Mouse (Mus musculus): ENCODE measurements around the gene Crip1. TPM values are rescaled to one million over a fixed set of nuclear protein-coding genes. Genes with fewer than 3 reads are reported as not detected.

Crip1 gene
- polyA plus RNA-seq, 1 experiment from 2014 or later, result 80.0 TPM

GRCm38 (mm10) chr12:113107431-113108124 lies 38.5 kb upstream of the Crip1 start:
- Histone ChIP-seq H3K4me1 (peaks cover 21% of the 10 kb centered on the region), H3K27ac (replicated peaks) (no peak overlapping the region), H3K27me3 (ENCODE audit: low read depth, poor library complexity, severe bottlenecking) (no peaks in the 10 kb centered on the region), H3K9me3 (replicated peaks) (0 out of 2 replicates have a peak, but pooled peaks cover 8% of the 10 kb centered on the region), H3K4me3 (no peak overlapping the region), H3K36me3 (peaks cover 65% of the 10 kb centered on the region)
- WGBS, result 91% methylated on average over 4 of the region's 4 CpGs
- DNase-seq (ENCODE audit: low spot score), result no peak

GRCm38 (mm10) chr12:113108528-113109283 lies 37.4 kb upstream of the Crip1 start:
- no peak overlapping the region for H3K27ac ChIP-seq (replicated peaks)
- peaks cover 65% of the 10 kb centered on the region for H3K36me3 ChIP-seq
- WGBS, result 86% methylated on average over 17 of the region's 17 CpGs
- H3K9me3 ChIP-seq (replicated peaks), result 0 out of 2 replicates have a peak, but pooled peaks cover 8% of the 10 kb centered on the region
- H3K4me1 ChIP-seq, result peaks cover 11% of the 10 kb centered on the region
- DNase-seq (ENCODE audit: low spot score), result no peak
- H3K4me3 ChIP-seq, result no peak overlapping the region
- no peaks in the 10 kb centered on the region for H3K27me3 ChIP-seq (ENCODE audit: low read depth, poor library complexity, severe bottlenecking)

- Histone ChIP-seq H3K4me3 (no peak overlapping the region), H3K4me1 (peaks cover 3% of the 10 kb centered on the region; the same call in 1 of the 2 replicates), H3K36me3 (peaks cover 65% of the 10 kb centered on the region), H3K9me3 (replicated peaks) (0 out of 2 replicates have a peak, but pooled peaks cover 8% of the 10 kb centered on the region), H3K27me3 (ENCODE audit: low read depth, poor library complexity, severe bottlenecking) (no peaks in the 10 kb centered on the region), H3K27ac (replicated peaks) (no peak overlapping the region)
- WGBS, result 93% methylated on average over 10 of the region's 10 CpGs
- DNase-seq (ENCODE audit: low spot score), result no peak
Observed at GRCm38 (mm10) chr12:113109801-113110200, 36.3 kb upstream of the Crip1 start.

GRCm38 (mm10) chr12:113114141-113114540 lies 32.0 kb upstream of the Crip1 start:
- Histone ChIP-seq H3K27ac (replicated peaks) (no peak overlapping the region), H3K4me1 (peaks cover 3% of the 10 kb centered on the region; the same call in 1 of the 2 replicates), H3K27me3 (ENCODE audit: low read depth, poor library complexity, severe bottlenecking) (no peaks in the 10 kb centered on the region), H3K4me3 (no peak overlapping the region), H3K36me3 (peaks cover 79% of the 10 kb centered on the region), H3K9me3 (replicated peaks) (no peaks in the 10 kb centered on the region)
- no peak for DNase-seq (ENCODE audit: low spot score)
- 94% methylated on average over 4 of the region's 4 CpGs for WGBS

- 88% methylated on average over 16 of the region's 16 CpGs for WGBS
- Histone ChIP-seq H3K9me3 (replicated peaks) (no peaks in the 10 kb centered on the region), H3K36me3 (peaks cover 86% of the 10 kb centered on the region), H3K27ac (replicated peaks) (no peak overlapping the region), H3K4me1 (peaks cover 3% of the 10 kb centered on the region; the same call in 1 of the 2 replicates), H3K27me3 (ENCODE audit: low read depth, poor library complexity, severe bottlenecking) (no peaks in the 10 kb centered on the region), H3K4me3 (no peak overlapping the region)
- no peak for DNase-seq (ENCODE audit: low spot score)
Observed at GRCm38 (mm10) chr12:113114856-113115538, 31.1 kb upstream of the Crip1 start.

- DNase-seq (ENCODE audit: low spot score), result peak; percentile 77
- no peak overlapping the region for H3K27ac ChIP-seq (replicated peaks)
- H3K9me3 ChIP-seq (replicated peaks), result no peaks in the 10 kb centered on the region
- H3K4me1 ChIP-seq, result no peaks in the 10 kb centered on the region
- no peaks in the 10 kb centered on the region for H3K27me3 ChIP-seq (ENCODE audit: low read depth, poor library complexity, severe bottlenecking)
- WGBS, result 88% methylated on average over 20 of the region's 20 CpGs
- H3K4me3 ChIP-seq, result no peak overlapping the region
- peaks cover 98% of the 10 kb centered on the region for H3K36me3 ChIP-seq
Observed at GRCm38 (mm10) chr12:113119516-113120410, 26.4 kb upstream of the Crip1 start.

GRCm38 (mm10) chr12:113124726-113125125 lies 21.4 kb upstream of the Crip1 start:
- 91% methylated on average over 6 of the region's 6 CpGs for WGBS
- H3K4me1 ChIP-seq, result no peaks in the 10 kb centered on the region
- no peaks in the 10 kb centered on the region for H3K9me3 ChIP-seq (replicated peaks)
- no peak overlapping the region for H3K27ac ChIP-seq (replicated peaks)
- DNase-seq (ENCODE audit: low spot score), result no peak
- H3K27me3 ChIP-seq (ENCODE audit: low read depth, poor library complexity, severe bottlenecking), result no peaks in the 10 kb centered on the region
- H3K4me3 ChIP-seq, result no peak overlapping the region
- peaks cover 100% of the 10 kb centered on the region for H3K36me3 ChIP-seq

- no peak for DNase-seq (ENCODE audit: low spot score)
- Histone ChIP-seq H3K27ac (replicated peaks) (no peak overlapping the region), H3K36me3 (peaks cover 100% of the 10 kb centered on the region), H3K27me3 (ENCODE audit: low read depth, poor library complexity, severe bottlenecking) (no peaks in the 10 kb centered on the region), H3K4me3 (no peak overlapping the region), H3K9me3 (replicated peaks) (no peaks in the 10 kb centered on the region), H3K4me1 (no peaks in the 10 kb centered on the region)
- WGBS, result 96% methylated on average over 8 of the region's 8 CpGs
Observed at GRCm38 (mm10) chr12:113130732-113131131, 15.4 kb upstream of the Crip1 start.

- WGBS, result 97% methylated on average over 14 of the region's 14 CpGs
- H3K27me3 ChIP-seq (ENCODE audit: low read depth, poor library complexity, severe bottlenecking), result no peaks in the 10 kb centered on the region
- no peak for DNase-seq (ENCODE audit: low spot score)
- peaks cover 100% of the 10 kb centered on the region for H3K36me3 ChIP-seq
- H3K27ac ChIP-seq (replicated peaks), result no peak overlapping the region
- H3K4me3 ChIP-seq, result no peak overlapping the region
- no peaks in the 10 kb centered on the region for H3K4me1 ChIP-seq
- no peaks in the 10 kb centered on the region for H3K9me3 ChIP-seq (replicated peaks)
Observed at GRCm38 (mm10) chr12:113131601-113132000, 14.5 kb upstream of the Crip1 start.

- no peak overlapping the region for H3K4me3 ChIP-seq
- no peaks in the 10 kb centered on the region for H3K9me3 ChIP-seq (replicated peaks)
- H3K27me3 ChIP-seq (ENCODE audit: low read depth, poor library complexity, severe bottlenecking), result no peaks in the 10 kb centered on the region
- peaks cover 4% of the 10 kb centered on the region; the same call in 1 of the 2 replicates for H3K4me1 ChIP-seq
- no peak overlapping the region for H3K27ac ChIP-seq (replicated peaks)
- DNase-seq (ENCODE audit: low spot score), result no peak
- H3K36me3 ChIP-seq, result peaks cover 100% of the 10 kb centered on the region
- 91% methylated on average over 2 of the region's 2 CpGs for WGBS
Observed at GRCm38 (mm10) chr12:113132567-113132966, 13.5 kb upstream of the Crip1 start.

GRCm38 (mm10) chr12:113133260-113133659 lies 12.9 kb upstream of the Crip1 start:
- no peak for DNase-seq (ENCODE audit: low spot score)
- Histone ChIP-seq H3K4me1 (peaks cover 11% of the 10 kb centered on the region), H3K9me3 (replicated peaks) (no peaks in the 10 kb centered on the region), H3K27ac (replicated peaks) (no peak overlapping the region), H3K4me3 (no peak overlapping the region), H3K27me3 (ENCODE audit: low read depth, poor library complexity, severe bottlenecking) (no peaks in the 10 kb centered on the region), H3K36me3 (peaks cover 100% of the 10 kb centered on the region)
- 86% methylated on average over 9 of the region's 9 CpGs for WGBS

- no peak overlapping the region for H3K4me3 ChIP-seq
- H3K9me3 ChIP-seq (replicated peaks), result no peaks in the 10 kb centered on the region
- H3K27ac ChIP-seq (replicated peaks), result no peak overlapping the region
- no peak for DNase-seq (ENCODE audit: low spot score)
- WGBS, result 94% methylated on average over 5 of the region's 5 CpGs
- H3K27me3 ChIP-seq (ENCODE audit: low read depth, poor library complexity, severe bottlenecking), result no peaks in the 10 kb centered on the region
- peaks cover 17% of the 10 kb centered on the region for H3K4me1 ChIP-seq
- peaks cover 100% of the 10 kb centered on the region for H3K36me3 ChIP-seq
Observed at GRCm38 (mm10) chr12:113133861-113134403, 12.2 kb upstream of the Crip1 start.
